Mouse (Mus musculus) 3134 (cell line): ENCODE measurements around the gene Vmn1r21.
A peak's percentile ranks its signal among the peaks of the same experiment; 100 is the strongest.
"Not testable (repeated sequence)": the region's sequence is repeated elsewhere in the genome, so short reads cannot be mapped to it uniquely, and the experiment has no call there.

Source experiments
- DNase-seq: peaks from one replicate; pipeline ENCODE4 v3.0.0-alpha.2; 2011; ENCODE audit warnings: low spot score; ENCODE audit not compliant: insufficient read length; ENCODE audit errors: extremely low read depth

Gene Vmn1r21

DNA sequence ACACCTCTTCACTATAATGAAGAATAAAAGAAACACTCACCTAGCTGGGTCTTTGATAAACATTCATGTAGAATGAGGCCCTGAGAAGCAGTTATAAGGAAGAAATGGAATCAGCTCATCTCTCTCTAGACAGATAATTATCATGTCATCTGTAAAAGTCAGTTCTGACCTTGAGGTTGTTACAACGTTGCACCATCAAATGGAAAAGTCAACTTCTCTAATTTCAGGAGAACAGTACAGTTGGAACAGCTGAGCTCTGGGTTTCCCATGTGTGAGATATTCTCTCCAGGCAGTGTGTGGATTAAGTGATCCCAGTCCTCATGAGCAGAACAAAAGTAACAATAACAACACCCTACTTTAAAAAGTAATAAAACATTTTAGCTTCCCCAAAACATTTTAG is at the start of gene Vmn1r21:
Gene Vmn1r21 (minus strand): TSS at position 58 of the 400 bp plus-strand sequence.
- no peak for DNase-seq

DNA sequence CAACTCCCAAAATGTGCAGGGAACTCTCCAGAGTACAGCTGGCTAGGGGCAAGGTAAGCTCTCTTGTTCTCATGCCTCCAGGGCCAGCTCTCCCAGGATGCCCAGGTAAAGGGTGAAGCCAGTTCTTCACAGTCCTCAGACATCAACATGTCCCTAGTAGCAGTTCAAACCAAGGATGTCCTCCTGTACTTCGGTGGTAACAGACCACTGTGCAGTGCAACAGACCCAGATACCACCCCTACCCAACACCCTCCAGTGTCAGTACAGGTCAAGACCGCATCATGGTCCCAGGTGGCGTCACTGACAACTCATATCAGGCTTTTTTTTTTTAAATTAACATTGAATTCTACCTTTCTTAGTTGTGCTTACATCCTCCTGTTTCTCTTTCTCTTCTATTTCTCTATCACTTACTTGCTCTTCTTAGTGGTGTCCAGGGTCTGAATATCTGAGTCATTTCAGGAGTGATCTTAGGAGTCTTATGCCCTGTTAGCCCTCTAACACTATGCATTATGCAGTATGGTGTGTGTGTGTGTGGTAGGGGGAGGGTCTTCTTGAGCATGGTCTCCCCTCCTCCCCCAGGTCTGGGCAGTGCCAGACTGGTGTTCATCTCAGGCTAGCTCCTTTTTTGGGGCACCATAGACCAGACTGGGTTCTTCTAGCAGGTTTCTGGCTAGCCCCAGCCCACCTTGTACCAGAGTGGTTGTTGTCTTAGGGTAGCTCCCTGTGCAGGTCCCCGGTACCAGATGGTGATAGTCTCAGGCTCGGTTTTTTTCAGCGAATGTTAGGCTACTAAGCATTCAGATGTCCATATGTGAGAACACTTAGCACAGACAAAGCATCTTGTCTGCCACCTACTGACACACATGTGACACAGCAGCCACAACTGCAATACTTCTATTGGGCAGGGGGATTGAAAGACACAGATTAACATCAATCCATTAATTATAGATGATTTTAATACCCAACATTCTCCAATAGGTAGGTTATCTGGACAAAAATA is 9.2 kb upstream of the Vmn1r21 start:
- peak; percentile 19 for DNase-seq

DNA sequence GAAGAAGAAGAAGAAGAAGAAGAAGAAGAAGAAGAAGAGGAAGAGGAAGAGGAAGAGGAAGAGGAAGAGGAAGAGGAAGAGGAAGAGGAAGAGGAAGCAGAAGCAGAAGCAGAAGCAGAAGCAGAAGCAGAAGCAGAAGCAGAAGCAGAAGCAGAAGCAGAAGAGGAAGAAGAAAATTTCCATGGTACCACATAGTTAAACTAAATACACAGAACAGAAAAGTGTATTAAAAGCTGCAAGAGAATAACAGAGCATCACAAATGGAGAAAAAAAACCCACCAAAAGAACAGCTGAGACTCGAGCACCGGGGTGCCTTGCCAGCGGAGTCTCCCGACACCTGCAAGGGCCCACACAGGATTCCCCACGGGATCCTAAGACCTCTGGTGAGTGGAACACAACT is 1.0 kb upstream of the Vmn1r21 start:
- DNase-seq = not testable (repeated sequence)

DNA sequence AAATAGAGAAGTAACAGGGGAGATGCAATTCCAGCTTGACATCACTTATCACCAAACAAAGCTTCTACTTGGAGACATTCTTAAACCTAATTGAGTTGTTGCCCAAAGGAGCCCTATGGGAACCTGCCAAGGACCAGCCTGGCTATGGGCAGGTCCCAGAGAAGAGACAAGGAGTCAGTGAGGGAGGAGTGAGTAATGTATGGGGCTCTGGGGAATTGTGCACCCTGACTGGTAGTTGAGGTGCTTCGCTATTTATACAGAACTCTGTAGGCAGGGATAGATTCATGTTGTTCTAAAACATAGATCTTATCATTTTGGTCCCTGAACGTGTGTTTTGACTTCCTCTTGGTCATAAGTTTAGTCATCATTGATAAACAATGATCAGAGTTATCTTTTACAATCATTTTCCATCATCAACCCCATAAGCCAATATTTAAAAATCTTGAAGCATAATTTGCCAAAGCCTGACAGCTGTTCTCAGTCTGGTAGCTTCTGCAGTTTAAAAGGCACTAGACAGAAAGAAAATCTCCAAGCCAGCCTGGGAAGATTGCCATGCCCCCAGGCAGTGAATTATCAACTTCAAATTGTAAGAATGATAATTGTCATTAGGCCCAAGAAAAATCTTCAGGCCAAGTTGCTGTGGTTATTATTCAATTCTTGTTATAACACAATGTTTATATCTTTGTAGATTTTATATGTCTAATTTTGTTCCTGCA is 10.3 kb downstream of the Vmn1r21 start:
- DNase-seq = no peak

DNA sequence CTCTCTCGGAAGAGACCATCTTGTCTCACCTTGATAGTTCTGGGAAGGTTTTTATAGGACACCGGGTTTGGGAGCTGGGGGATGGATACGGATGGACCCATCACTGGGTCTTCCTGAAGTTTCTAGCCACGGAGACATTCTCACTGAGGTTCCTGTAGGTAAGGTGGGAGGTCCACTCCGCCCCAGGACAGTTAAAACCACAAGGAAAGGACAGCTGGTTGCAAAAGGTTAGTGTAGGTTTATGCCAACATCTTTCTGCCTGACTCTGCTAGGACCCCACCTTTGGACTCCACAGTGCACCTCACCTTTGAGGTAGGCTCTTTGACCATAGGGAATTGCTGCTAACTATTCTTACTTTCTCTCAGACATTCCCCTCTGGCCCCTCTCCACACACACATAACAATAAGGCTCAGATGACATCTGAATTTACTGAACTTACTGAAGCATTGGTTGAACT is 24.9 kb downstream of the Vmn1r21 start:
- no peak for DNase-seq

DNA sequence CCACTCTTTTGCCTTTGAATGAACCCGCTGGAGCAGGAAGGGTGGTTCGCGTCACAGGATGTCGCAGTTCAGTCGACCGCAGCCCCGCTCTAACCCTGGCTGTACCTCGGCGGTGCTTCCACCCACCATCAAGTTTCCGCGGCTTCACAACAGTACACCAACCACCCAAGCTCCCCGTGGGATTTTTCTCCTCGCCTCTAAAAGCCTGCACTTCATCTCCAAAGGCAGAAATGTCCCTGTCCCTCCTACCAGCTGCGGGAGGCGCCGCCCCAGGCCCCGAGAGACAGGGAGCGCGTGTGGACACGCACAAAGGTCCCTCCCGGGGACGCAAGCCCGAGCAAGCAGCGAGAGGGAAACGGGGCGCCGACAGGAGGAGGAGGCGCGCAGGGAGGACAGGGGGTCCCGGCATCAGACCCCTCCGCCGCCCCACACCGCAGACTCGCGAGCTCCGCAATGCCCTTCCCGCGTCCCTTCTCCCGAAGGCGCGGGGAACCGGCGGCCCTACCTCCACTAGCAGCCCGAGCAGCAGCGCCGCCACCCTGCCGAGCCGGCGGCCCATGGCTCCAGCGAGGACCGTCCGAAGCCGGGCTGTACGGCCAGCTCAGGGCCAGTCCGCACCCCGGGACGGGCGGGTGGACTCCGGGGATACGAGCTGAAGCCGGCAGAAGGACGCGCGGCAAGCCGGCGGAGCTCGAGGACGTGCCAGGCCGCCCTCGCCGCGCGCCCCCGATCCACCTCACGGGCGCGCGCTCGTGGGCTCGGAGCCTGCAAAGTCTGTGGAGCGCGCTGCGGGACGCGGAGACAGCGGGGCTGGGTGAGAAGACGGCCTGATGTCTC is 25.5 kb downstream of the Vmn1r21 start, which contains the start of gene Vopp1:
Gene Vopp1 (minus strand): TSS at position 738 of the 837 bp plus-strand sequence.
- DNase-seq = peak; percentile 87

DNA sequence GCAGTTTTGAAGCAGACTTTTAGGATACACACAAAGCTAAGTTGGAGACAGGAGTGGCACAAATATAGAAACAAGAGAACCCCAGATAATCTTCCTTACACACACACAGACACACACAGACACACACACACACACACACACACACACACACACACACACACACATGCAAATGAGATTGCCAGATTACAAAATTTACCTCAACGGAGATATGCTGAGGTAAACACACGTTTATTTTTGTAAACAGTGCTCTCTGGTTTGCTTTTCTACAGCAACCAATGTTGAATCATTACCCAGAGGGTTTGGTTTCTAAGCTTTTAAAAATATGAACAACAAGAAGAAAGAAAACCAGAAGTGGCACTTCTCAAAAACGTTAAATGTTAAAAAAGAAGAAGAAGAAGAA is 26.7 kb downstream of the Vmn1r21 start:
- no peak for DNase-seq

DNA sequence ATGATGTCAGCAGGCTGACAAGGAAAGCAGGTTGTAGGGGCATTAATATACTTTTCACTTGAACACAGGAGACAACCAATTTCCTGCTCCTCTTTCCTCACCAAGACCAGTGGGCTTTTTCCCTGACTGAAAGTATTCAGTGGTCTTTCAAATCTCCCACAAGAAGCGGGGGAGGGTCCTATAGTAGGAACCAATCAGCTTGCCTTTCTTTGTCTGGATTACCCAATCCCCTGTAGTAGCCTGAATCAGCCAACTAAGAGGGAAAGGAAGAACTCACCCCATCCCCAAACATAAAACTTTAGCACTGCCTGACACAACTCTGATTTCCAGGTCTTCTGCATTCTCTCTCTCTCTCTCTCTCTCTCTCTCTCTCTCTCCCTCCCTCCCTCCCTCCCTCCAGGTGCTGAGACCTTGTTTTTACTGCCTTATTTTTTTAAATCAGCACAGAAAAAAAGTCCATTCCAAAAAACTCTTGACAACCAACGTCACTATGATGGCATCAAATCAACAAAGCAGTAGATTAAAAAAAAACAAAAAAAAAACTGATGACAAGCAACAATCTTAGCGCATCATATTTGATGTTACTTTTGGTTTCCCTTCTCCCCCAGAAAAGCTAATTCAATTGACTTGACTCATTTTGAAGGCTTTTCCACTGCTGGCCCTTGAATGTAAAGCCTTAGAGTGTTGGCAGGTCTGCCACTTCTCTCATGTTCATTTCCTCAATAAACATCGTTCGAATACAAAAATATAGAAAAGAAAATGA is 27.3 kb downstream of the Vmn1r21 start:
- no peak for DNase-seq

DNA sequence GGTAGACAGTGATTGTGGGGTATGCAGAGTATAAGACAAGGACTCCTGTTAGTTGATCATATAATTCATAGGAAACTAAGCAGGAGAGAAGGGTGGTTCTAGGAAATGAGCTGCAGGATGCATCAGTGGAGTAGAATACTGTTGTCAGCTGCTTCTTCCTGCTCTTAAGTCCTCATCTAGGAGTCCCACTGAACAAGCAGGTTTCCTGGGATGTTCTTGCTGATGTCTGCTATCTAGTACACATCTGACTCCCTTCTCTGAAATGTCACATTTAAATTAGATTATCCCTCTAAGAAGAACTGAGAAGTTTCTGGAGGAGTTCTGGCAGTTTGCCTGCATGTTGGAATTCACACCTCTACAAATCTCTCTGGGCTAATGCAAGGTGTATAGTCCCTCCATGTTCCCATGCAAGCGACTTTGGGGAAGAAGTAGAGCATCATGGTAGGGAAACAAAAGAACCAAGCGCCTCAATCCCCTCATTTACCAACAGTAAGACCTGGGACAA is 35.7 kb downstream of the Vmn1r21 start:
- DNase-seq = no peak

DNA sequence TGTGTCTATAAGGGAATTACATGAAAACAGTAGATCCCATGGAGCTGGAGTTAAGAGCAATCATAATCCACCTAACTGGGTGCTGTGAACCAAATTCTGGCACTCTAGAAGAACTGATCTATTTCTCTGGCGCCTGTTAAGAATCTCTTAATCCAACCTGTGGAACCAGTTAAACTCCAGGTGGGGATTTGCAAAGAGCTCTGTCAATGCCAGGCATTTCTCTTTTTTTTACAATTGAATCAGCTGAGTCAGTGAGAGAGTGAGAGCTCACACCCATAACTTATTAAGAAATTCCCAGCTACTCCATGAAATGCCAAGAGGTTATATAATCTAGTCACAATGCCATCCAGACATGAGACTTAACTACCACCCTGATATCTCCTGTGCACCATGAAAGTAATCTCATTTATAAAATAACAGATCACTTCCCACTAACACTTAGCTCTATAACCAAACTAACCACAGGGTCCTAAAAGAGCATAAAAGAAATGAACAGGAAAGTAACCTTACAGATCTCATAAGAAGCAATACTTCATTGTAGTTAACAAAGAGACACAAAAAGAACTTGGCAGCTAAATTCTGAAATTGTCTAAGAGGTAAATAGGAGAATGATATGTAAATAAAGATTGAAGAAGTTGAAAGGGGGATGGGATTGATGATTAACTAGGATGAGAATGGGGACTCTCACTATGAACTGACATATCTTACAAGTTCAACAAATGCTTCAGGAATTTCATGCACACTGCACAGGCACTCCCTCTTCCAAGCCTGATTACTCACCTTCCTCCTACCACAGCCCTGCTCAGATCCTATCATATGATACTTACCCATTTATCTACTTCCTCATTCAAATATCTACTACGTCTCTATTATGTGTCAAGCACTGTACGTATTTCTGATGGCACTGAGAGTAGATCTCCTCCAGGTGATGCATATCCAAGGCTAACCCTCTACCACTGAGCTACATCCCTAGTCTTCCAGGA is 38.1 kb downstream of the Vmn1r21 start:
- peak; percentile 18 for DNase-seq

DNA sequence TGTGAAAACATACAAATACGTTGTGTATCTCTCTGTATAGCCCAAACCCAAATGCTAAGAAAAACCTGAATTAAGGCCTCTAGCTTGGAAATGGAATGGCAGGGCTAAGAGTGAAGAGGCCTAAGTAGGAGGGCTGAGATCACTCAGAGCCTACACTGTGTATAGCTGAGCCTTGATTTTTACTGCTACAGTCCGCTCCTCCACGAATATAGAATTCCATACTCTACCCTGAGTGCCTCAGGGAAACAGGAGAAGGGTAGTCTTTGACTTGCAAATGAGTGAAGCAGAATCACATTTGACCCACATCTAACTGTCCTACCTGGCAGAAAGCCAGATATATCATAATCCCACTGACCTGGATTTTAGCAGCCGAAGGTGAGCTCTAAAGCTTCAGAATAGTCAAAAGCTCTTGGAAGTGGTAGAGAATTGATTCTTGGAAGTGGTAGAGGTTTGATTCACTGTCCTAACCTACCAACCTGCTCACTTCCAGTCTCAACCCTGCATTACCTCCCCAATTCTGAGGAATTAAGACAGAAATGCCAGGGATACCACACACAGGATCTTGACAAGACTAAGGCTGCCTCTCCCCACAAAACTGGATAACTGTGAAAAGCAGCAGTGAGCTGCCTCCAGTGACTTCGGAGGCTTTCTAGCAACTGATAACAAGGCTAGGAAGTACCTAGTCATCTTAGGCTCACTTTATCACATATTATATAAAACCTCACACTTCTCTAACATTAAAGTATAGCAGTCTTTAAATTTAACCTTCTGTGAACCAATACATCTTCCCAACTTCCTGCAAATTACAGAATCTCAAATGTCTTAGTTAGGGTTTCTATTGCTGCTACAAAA is 44.7 kb downstream of the Vmn1r21 start:
- DNase-seq = no peak

DNA sequence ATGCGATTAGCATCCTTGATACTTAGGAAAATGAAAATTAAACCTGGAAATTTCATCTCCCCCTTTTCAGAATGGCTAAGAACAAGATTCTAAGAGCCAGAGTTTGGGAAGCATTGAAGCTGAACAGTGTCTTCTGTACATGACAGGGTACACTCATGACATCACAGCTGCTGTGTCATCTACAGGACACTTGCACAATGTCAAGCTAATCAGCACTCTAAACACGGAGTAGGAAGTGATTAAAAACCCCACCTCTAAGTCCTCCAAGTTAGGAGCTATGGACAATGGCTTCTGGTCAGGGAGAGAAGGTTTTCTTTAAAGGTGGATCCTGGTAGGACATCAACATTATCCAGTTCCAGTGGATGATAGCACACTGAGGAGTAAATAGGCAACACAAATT is 47.0 kb downstream of the Vmn1r21 start:
- DNase-seq = no peak

DNA sequence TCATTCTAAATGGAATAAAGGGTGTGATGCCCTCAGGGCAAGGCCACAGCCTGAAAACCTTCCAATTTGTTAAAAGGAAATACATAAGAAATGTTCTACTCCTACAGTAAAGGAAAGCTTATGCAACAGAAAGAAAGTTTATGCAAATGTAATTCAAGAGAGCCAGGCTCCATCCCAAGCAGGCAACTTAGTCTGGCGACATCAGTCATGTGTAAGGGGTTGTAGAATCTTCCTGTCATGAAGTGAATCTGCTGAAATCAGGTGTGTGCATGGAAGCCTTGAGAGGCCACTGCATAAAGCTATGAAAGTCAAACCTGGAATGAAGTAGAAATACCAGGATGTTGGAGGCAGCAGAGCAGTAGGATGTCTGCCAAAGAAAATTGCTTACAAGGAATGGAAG is 51.2 kb downstream of the Vmn1r21 start:
- no peak for DNase-seq

DNA sequence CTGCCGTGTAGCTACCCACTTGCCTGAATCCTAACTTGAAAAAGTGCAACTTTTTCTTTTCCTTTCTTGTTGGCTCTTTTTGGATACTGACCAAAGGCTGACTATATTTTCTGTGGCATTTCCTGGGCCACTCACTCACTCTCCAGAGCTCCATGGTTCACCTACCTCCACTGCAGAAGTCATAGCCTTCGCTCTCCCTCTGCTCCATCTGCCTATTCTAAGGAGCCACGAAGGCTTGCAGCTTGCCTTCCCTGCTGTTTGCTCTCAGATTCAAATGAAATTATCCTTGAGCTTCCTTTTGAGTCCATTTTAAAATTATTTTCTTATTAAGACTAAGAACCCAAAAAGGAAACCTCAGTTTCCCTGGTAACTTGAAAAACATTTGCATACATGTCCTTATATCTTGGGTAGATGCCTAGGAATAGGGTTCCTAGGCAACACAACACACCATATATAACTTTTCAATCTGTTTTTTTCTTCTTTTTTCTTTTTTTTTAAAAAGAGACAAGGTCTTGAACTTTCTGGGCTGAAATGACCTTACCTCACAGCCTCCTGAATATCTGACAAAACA is 53.2 kb downstream of the Vmn1r21 start:
- no peak for DNase-seq

DNA sequence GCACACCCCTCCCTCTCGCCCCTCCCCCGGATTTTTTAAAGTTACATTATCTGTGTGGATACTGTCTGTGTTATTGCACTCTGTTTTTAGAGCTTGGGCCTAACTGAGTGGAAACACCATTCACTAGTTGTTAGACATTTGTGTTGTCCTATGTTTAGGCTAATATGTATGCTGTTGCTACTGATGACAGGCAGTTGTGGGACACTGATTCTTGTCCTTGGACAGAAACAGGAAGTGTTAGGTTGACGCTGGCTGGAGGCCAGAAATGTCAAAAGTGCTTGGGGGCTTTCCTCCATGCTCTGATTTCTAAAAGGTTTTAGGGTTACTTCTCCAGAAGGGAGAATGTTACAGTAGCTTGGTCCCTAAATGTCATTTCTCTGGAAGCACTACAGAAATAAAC is 54.3 kb downstream of the Vmn1r21 start:
- DNase-seq = no peak
